Mouse (Mus musculus): ENCODE data around the gene 1700001O22Rik. TPM values are rescaled to one million over a fixed set of nuclear protein-coding genes. Genes with fewer than 3 reads are reported as not detected.
A peak's percentile ranks its signal among the peaks of the same experiment; 100 is the strongest.

Gene 1700001O22Rik
- polyA plus RNA-seq, 1 experiment from 2014 or later: 4.3 TPM

GRCm38 (mm10) chr2:30794179-30795108 lies 9.0 kb downstream of the 1700001O22Rik start:
- H3K9me3 ChIP-seq (ENCODE audit: low read depth, low read length): no peaks in the 10 kb centered on the region
- peak; percentile 86 for TF ChIP-seq CTCF (IDR thresholded peaks at IDR 0.05; ENCODE audit: low read depth)
- H3K4me3 ChIP-seq (ENCODE audit: low read depth, low read length): peak overlapping the region; percentile 35
- peak overlapping the region; percentile 45 for H3K9ac ChIP-seq
- H3K27ac ChIP-seq (ENCODE audit: low read depth): peak overlapping the region; percentile 76
- WGBS: 5% methylated on average over 48 of the region's 48 CpGs
- ATAC-seq (ENCODE audit: insufficient read depth) (peak; percentile 69), DNase-seq (peak; percentile 96)
- H3K27me3 ChIP-seq (ENCODE audit: insufficient read depth, low read length): no peaks in the 10 kb centered on the region
- no peaks in the 10 kb centered on the region for H3K36me3 ChIP-seq (ENCODE audit: insufficient read depth)
- peak overlapping the region; percentile 66 for H3K4me2 ChIP-seq
- H3K4me1 ChIP-seq (ENCODE audit: insufficient read depth): 0 out of 2 replicates have a peak, but pooled peaks cover 5% of the 10 kb centered on the region

- no peaks in the 10 kb centered on the region for H3K9me3 ChIP-seq (ENCODE audit: low read depth, low read length)
- H3K9ac ChIP-seq: no peak overlapping the region
- H3K4me3 ChIP-seq (ENCODE audit: low read depth, low read length): no peak overlapping the region
- H3K4me2 ChIP-seq: no peak overlapping the region
- H3K27me3 ChIP-seq (ENCODE audit: insufficient read depth, low read length): no peaks in the 10 kb centered on the region
- DNase-seq (no peak), ATAC-seq (ENCODE audit: insufficient read depth) (no peak)
- H3K36me3 ChIP-seq (ENCODE audit: insufficient read depth): no peaks in the 10 kb centered on the region
- WGBS: 84% methylated on average over 7 of the region's 7 CpGs
- H3K27ac ChIP-seq (ENCODE audit: low read depth): no peak overlapping the region
- H3K4me1 ChIP-seq (ENCODE audit: insufficient read depth): peaks cover 11% of the 10 kb centered on the region; the same call in 1 of the 2 replicates
- TF ChIP-seq CTCF (IDR thresholded peaks at IDR 0.05; ENCODE audit: low read depth): no peak
Measured at GRCm38 (mm10) chr2:30792061-30792460, 11.4 kb downstream of the 1700001O22Rik start.

GRCm38 (mm10) chr2:30787466-30787865 lies 16.0 kb downstream of the 1700001O22Rik start:
- Histone ChIP-seq H3K9ac (peak overlapping the region; percentile 20; the same call in 1 of the 2 replicates), H3K27ac (ENCODE audit: low read depth) (peak overlapping the region; percentile 84), H3K27me3 (ENCODE audit: insufficient read depth, low read length) (no peaks in the 10 kb centered on the region), H3K36me3 (ENCODE audit: insufficient read depth) (no peaks in the 10 kb centered on the region), H3K4me1 (ENCODE audit: insufficient read depth) (peaks cover 23% of the 10 kb centered on the region), H3K9me3 (ENCODE audit: low read depth, low read length) (no peaks in the 10 kb centered on the region), H3K4me3 (ENCODE audit: low read depth, low read length) (no peak overlapping the region), H3K4me2 (no peak overlapping the region)
- peak; percentile 62 for DNase-seq
- no peak for ATAC-seq (ENCODE audit: insufficient read depth)
- WGBS: 27% methylated on average over 4 of the region's 4 CpGs
- no peak for TF ChIP-seq CTCF (IDR thresholded peaks at IDR 0.05; ENCODE audit: low read depth)

- 4% methylated on average over 40 of the region's 40 CpGs for WGBS
- DNase-seq: peak; percentile 94
Measured at GRCm38 (mm10) chr2:30784078-30784994, 19.1 kb downstream of the 1700001O22Rik start.

GRCm38 (mm10) chr2:30783346-30783745 lies 20.1 kb downstream of the 1700001O22Rik start:
- ATAC-seq (ENCODE audit: insufficient read depth): peak; percentile 8; the same call in 1 of the 2 replicates
- H3K9ac ChIP-seq: peak overlapping the region; percentile 60

More at GRCm38 (mm10) chr2:30784078-30784994, 19.1 kb downstream of the 1700001O22Rik start:
- Histone ChIP-seq H3K4me2 (peak overlapping the region; percentile 69), H3K27me3 (ENCODE audit: insufficient read depth, low read length) (no peaks in the 10 kb centered on the region), H3K9ac (peak overlapping the region; percentile 60), H3K4me1 (ENCODE audit: insufficient read depth) (peaks cover 23% of the 10 kb centered on the region), H3K9me3 (ENCODE audit: low read depth, low read length) (no peaks in the 10 kb centered on the region), H3K4me3 (ENCODE audit: low read depth, low read length) (peak overlapping the region; percentile 34), H3K36me3 (ENCODE audit: insufficient read depth) (no peaks in the 10 kb centered on the region), H3K27ac (ENCODE audit: low read depth) (peak overlapping the region; percentile 97)
- ATAC-seq (ENCODE audit: insufficient read depth): peak; percentile 75
- TF ChIP-seq CTCF (IDR thresholded peaks at IDR 0.05; ENCODE audit: low read depth): peak; percentile 58

GRCm38 (mm10) chr2:30782312-30783290 lies 20.9 kb downstream of the 1700001O22Rik start:
- Histone ChIP-seq H3K9ac (peak overlapping the region; percentile 33), H3K27ac (ENCODE audit: low read depth) (peak overlapping the region; percentile 73), H3K27me3 (ENCODE audit: insufficient read depth, low read length) (no peaks in the 10 kb centered on the region), H3K4me3 (ENCODE audit: low read depth, low read length) (no peak overlapping the region), H3K4me1 (ENCODE audit: insufficient read depth) (peaks cover 22% of the 10 kb centered on the region), H3K36me3 (ENCODE audit: insufficient read depth) (no peaks in the 10 kb centered on the region), H3K9me3 (ENCODE audit: low read depth, low read length) (no peaks in the 10 kb centered on the region), H3K4me2 (peak overlapping the region; percentile 69)
- DNase-seq: no peak
- 66% methylated on average over 8 of the region's 8 CpGs for WGBS
- no peak for ATAC-seq (ENCODE audit: insufficient read depth)
- no peak for TF ChIP-seq CTCF (IDR thresholded peaks at IDR 0.05; ENCODE audit: low read depth)

More at GRCm38 (mm10) chr2:30783346-30783745, 20.1 kb downstream of the 1700001O22Rik start:
- TF ChIP-seq CTCF (IDR thresholded peaks at IDR 0.05; ENCODE audit: low read depth): no peak
- H3K9me3 ChIP-seq (ENCODE audit: low read depth, low read length): no peaks in the 10 kb centered on the region
- 0% methylated on average over 13 of the region's 13 CpGs for whole genome bisulfite sequencing
- no peaks in the 10 kb centered on the region for H3K27me3 ChIP-seq (ENCODE audit: insufficient read depth, low read length)
- no peaks in the 10 kb centered on the region for H3K36me3 ChIP-seq (ENCODE audit: insufficient read depth)
- peak; percentile 90 for DNase-seq
- H3K27ac ChIP-seq (ENCODE audit: low read depth): peak overlapping the region; percentile 97
- peaks cover 23% of the 10 kb centered on the region for H3K4me1 ChIP-seq (ENCODE audit: insufficient read depth)
- no peak overlapping the region for H3K4me3 ChIP-seq (ENCODE audit: low read depth, low read length)
- peak overlapping the region; percentile 69 for H3K4me2 ChIP-seq
